Mouse (Mus musculus): Measurements from ENCODE around the gene Hdac8. TPM values are rescaled to one million over a fixed set of nuclear protein-coding genes. Genes with fewer than 3 reads are reported as not detected.

Gene Hdac8
- 11.5 and 13.2 TPM in 2 replicates for polyA plus RNA-seq (2012; rRNA removed)

DNA sequence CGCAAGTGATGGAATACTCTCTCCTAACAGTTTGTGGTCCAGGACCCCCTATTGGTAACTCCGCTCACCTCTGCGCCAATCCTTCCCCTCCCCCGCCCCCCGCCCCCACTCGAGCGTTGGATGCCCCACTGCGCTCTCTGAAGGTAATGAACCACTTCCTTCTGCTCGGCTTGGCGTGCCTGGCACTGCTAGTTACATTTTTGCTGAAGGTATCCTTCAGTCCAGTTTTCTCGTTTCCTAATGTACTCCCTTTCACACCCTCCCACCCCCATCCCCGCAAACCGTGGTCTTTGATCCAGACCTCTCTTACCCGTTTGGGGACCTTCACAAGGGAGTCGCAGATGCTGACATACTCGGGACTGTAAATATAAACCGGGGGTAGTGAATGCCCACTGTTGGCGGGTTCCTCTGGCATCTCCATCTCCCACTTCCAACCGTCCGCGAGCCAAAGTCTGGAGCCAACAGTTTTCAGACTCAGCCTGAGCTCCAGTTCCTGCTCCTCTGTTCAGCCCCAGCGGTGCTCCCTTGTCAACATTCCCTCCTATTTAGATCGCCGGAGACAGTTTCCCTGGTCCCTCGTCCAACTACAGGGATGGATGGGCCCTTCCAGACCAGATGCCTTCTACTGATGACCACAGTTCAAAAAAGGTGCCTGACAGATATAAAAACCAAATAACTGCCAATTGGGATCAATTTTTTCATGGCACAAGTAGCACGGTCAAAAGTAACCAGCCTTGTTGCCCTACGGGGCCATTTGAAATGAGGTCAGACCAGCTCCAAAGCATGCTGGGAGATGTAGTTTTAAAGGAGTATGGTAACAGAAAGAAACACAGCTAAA lies at the start of gene Hdac8:
Gene Hdac8 (minus strand): TSS at position 716 of the 838 bp plus-strand sequence.

DNA sequence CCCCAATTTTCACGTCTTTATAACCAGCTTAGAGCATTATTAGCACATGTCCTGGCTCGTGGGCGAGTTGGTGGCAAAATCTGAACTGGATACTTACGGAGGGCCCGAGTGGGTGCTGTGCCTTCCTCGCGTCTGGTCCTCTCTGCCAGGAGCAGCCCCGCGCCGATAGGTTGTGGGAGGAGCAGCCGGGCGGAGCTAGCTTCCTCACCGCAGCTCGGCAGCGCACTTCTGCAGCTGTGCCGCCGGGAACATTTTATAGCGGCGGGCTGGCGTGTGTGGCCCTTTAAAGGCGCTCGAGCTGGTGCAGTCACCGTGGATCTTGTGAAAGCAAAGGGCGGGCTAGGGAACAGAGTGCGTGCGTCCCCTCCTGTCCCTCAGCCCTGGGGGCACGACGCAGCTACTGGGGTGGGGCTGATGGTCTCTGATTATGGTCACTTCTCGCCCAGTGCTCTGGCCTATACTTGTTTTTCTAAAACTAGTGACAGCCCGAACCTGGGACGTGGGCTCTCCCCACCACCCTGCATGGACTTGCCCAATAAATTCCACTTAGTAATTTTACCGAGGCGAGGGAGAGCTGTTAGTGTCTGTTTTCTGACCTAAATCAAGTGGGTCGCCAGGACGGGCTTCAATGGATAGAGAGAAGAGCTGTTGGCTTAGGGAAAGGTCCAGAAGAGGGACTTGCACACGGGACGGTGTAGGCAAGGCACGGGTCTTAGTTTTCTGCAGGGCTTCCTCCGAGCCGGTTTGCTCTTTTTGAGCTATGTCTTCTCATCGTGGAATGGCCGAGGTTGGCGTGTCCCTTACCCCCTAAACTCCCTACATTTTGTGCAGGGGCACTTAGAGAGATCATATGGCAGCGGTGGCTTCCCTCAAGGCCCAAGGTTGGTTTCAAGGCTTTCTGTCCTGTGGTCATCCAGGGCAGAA lies 253.0 kb downstream of the Hdac8 start, which contains the start of gene Cited1:
Gene Cited1 (minus strand): TSS at position 245 of the 924 bp plus-strand sequence.

Other genes with a start within 250 kb of the Hdac8 start
- 5.1 and 8.4 TPM in 2 replicates for gene Phka1, start 138.9 kb upstream of the Hdac8 start, polyA plus RNA-seq (2012; rRNA removed)
- not detected in 2 replicates for gene Gm3880, start 181.6 kb upstream of the Hdac8 start, polyA plus RNA-seq (2012; rRNA removed)
- 0.21 TPM in 1 of 2 replicates, not detected in the other for gene Gm9112, start 202.3 kb upstream of the Hdac8 start, polyA plus RNA-seq (2012; rRNA removed)
- not detected in 2 replicates for gene Dmrtc1b, start 202.5 kb upstream of the Hdac8 start, polyA plus RNA-seq (2012; rRNA removed)

Data from central nervous system, embryonic 11.5 days (tissue).